Mouse (Mus musculus) intestine, embryonic 15.5 days (tissue): Measurements from ENCODE around the gene Pmp22. TPM values are rescaled to one million over a fixed set of nuclear protein-coding genes. Genes with fewer than 3 reads are reported as not detected.

Source experiments
- ATAC-seq: fragments of 200-750 bp; cut with Nextera tagmentation; 2 replicates; pipeline ENCODE4 v1.8.0; 2017; ENCODE audit warnings: moderate TSS enrichment, moderate library complexity
- H3K27ac ChIP-seq: fragments of 300-500 bp; sonication (generic); 2 replicates; pipeline ENCODE4 v1.5.1; 2015; ENCODE audit warnings: mild to moderate bottlenecking, inconsistent platforms
- H3K27me3 ChIP-seq: fragments of 300-500 bp; sonication (generic); replicated peaks from 2 replicates; pipeline ENCODE4 v1.6.1; 2015; ENCODE audit warnings: inconsistent platforms
- H3K36me3 ChIP-seq: fragments of 300-500 bp; sonication (generic); 2 replicates; pipeline ENCODE4 v1.6.1; 2015; ENCODE audit warnings: inconsistent platforms
- H3K4me1 ChIP-seq: fragments of 300-500 bp; sonication (generic); replicated peaks from 2 replicates; pipeline ENCODE4 v1.6.1; 2015; ENCODE audit warnings: inconsistent platforms
- H3K4me2 ChIP-seq: fragments of 300-500 bp; sonication (generic); replicated peaks from 2 replicates; pipeline ENCODE4 v1.6.1; 2015; ENCODE audit warnings: mild to moderate bottlenecking, inconsistent platforms
- H3K4me3 ChIP-seq: fragments of 300-500 bp; sonication (generic); replicated peaks from 2 replicates; pipeline ENCODE4 v1.5.1; 2015; ENCODE audit warnings: inconsistent platforms
- H3K9ac ChIP-seq: fragments of 300-500 bp; sonication (generic); 2 replicates; pipeline ENCODE4 v1.6.1; 2015; ENCODE audit warnings: inconsistent platforms
- H3K9me3 ChIP-seq: fragments of 300-500 bp; sonication (generic); 2 replicates; pipeline ENCODE4 v1.6.1; 2016; ENCODE audit warnings: inconsistent platforms
- WGBS: fragments of 180-500 bp; shearing (Covaris S2); methylation state at CpG from one replicate; pipeline ENCODE4 v1.1.7; 2015; 5-methylcytosine and 5-hydroxymethylcytosine counted together
- polyA plus RNA-seq: library from polyadenylated mRNA; unstranded; fragments of >200 nt; fragmentation: Nextera tagmentation; extraction: Ambion mirVana; gene quantifications from 2 replicates; pipeline ENCODE4 v1.2.1, GENCODE M21; 2015

Gene Pmp22
- polyA plus RNA-seq, 1 experiment from 2014 or later, result 115 TPM

DNA sequence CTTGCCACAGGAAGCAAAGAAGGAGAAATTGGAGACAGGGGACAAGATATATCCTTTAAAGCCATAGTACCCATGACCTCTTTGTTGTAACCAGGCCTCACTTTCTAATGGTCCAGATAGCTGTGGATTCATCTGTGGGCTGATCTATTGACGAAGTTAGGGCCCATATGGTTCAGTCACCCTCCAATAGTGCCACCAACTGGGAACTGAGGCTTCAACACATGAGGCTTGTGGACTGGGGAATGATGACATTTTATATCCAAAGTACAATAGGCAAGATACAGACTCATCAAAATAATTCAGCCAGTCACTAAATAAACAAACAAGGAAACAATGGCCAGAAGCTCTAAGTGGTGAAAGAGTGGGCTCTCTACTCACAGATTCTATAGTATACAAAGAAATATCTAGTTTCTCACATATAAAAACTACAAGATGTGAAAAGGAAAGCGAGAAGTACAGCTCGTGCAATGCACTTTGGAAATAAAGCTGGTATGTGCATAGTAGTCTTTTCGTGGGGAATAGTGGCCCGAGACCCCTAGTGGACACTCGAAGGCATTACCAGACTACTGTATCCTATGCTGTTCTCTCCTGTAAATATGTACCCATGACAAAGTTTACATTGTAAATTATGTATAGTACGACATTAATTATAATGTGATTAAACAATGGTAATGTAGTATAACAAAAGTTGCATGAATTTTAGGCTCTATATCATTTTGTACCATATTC is 36.1 kb downstream of the Pmp22 start:
- Histone ChIP-seq H3K36me3 (no peaks in the 10 kb centered on the region), H3K9me3 (no peaks in the 10 kb centered on the region), H3K4me1 (0 out of 2 replicates have a peak, but pooled peaks cover 5% of the 10 kb centered on the region), H3K4me3 (no peak overlapping the region), H3K9ac (no peak overlapping the region), H3K27me3 (no peaks in the 10 kb centered on the region), H3K27ac (no peak overlapping the region), H3K4me2 (no peak overlapping the region)
- no peak for ATAC-seq
- WGBS, result 58% methylated on average over 7 of the region's 7 CpGs

DNA sequence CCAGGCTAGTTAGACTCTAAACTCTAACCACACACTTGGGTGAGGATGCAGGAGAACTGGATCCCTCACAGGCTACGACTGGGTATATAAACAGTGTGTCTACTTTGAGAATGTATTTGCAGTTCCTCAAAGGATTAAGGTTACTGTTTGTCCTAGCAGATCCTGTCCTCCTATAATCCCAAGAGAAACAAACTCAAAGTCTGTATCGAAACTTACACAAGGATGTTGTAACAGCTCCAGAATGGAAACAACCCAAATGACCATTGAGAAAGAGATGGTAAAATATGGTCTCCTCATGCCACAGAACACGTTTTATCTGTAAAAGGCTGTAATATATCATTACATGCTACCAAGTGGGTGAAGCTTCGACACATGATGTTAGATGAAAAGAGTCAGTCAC is 39.0 kb downstream of the Pmp22 start:
- no peaks in the 10 kb centered on the region for H3K9me3 ChIP-seq
- no peak overlapping the region for H3K4me2 ChIP-seq
- H3K36me3 ChIP-seq, result no peaks in the 10 kb centered on the region
- H3K4me3 ChIP-seq, result no peak overlapping the region
- no peak overlapping the region for H3K27ac ChIP-seq
- H3K9ac ChIP-seq, result no peak overlapping the region
- 0 out of 2 replicates have a peak, but pooled peaks cover 5% of the 10 kb centered on the region for H3K4me1 ChIP-seq
- H3K27me3 ChIP-seq, result no peaks in the 10 kb centered on the region
- WGBS, result 41% methylated on average over 4 of the region's 4 CpGs
- no peak for ATAC-seq

- Histone ChIP-seq H3K27me3 (no peaks in the 10 kb centered on the region), H3K9ac (no peak overlapping the region), H3K4me3 (no peak overlapping the region), H3K27ac (peak overlapping the region; percentile 10; the same call in 1 of the 2 replicates), H3K4me1 (0 out of 2 replicates have a peak, but pooled peaks cover 5% of the 10 kb centered on the region), H3K9me3 (no peaks in the 10 kb centered on the region), H3K36me3 (no peaks in the 10 kb centered on the region), H3K4me2 (peak overlapping the region; percentile 17)
- ATAC-seq, result peak; percentile 76
- 14% methylated on average over 9 of the region's 9 CpGs for WGBS
Measured at GRCm38 (mm10) chr11:63168551-63169258, 39.9 kb downstream of the Pmp22 start.

- ATAC-seq, result no peak
- Histone ChIP-seq H3K4me2 (no peak overlapping the region), H3K36me3 (no peaks in the 10 kb centered on the region), H3K27me3 (no peaks in the 10 kb centered on the region), H3K9me3 (no peaks in the 10 kb centered on the region), H3K4me3 (no peak overlapping the region), H3K4me1 (0 out of 2 replicates have a peak, but pooled peaks cover 5% of the 10 kb centered on the region), H3K27ac (no peak overlapping the region), H3K9ac (no peak overlapping the region)
- 49% methylated on average over 1 of the region's 1 CpGs for WGBS
Measured at GRCm38 (mm10) chr11:63171977-63172376, 43.2 kb downstream of the Pmp22 start.

- no peak for ATAC-seq
- H3K9me3 ChIP-seq, result no peaks in the 10 kb centered on the region
- H3K4me3 ChIP-seq, result no peak overlapping the region
- WGBS, result 78% methylated on average over 5 of the region's 5 CpGs
- no peak overlapping the region for H3K9ac ChIP-seq
- 0 out of 2 replicates have a peak, but pooled peaks cover 5% of the 10 kb centered on the region for H3K4me1 ChIP-seq
- no peaks in the 10 kb centered on the region for H3K27me3 ChIP-seq
- H3K36me3 ChIP-seq, result no peaks in the 10 kb centered on the region
- H3K27ac ChIP-seq, result no peak overlapping the region
- H3K4me2 ChIP-seq, result no peak overlapping the region
Measured at GRCm38 (mm10) chr11:63173604-63174003, 44.8 kb downstream of the Pmp22 start.

DNA sequence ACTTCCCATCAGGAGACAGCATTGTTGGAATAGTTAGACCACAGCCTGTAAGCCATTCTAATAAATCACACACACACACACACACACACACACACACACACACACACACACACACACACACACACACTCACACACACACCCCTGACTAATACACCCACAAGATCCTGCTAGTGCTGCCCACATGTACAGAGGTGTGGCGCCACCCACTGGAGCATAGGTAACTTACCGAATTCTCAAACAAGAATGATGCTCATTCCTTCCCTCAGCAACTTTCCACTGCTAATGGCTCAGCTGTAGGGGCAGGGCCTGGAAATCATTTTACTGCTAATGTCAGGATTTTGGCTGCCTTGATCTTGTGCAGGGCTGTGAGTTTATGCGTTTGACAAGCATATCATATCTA is 46.5 kb downstream of the Pmp22 start:
- no peaks in the 10 kb centered on the region for H3K36me3 ChIP-seq
- no peak overlapping the region for H3K4me3 ChIP-seq
- H3K27ac ChIP-seq, result no peak overlapping the region
- H3K27me3 ChIP-seq, result no peaks in the 10 kb centered on the region; the same call in 1 of the 2 replicates
- H3K4me1 ChIP-seq, result no peaks in the 10 kb centered on the region
- WGBS, result 36% methylated on average over 3 of the region's 3 CpGs
- ATAC-seq, result peak; percentile 28; the same call in 1 of the 2 replicates
- H3K4me2 ChIP-seq, result no peak overlapping the region
- no peaks in the 10 kb centered on the region for H3K9me3 ChIP-seq
- no peak overlapping the region for H3K9ac ChIP-seq

- Histone ChIP-seq H3K4me3 (no peak overlapping the region), H3K36me3 (no peaks in the 10 kb centered on the region), H3K27ac (no peak overlapping the region), H3K9me3 (no peaks in the 10 kb centered on the region), H3K9ac (no peak overlapping the region), H3K4me1 (no peaks in the 10 kb centered on the region), H3K27me3 (no peaks in the 10 kb centered on the region; the same call in 1 of the 2 replicates), H3K4me2 (no peak overlapping the region)
- 80% methylated on average over 7 of the region's 7 CpGs for WGBS
- ATAC-seq, result no peak
Measured at GRCm38 (mm10) chr11:63176416-63176815, 47.6 kb downstream of the Pmp22 start.

GRCm38 (mm10) chr11:63180262-63181101 is 51.7 kb downstream of the Pmp22 start:
- no peak overlapping the region for H3K4me3 ChIP-seq
- 73% methylated on average over 7 of the region's 7 CpGs for WGBS
- H3K9ac ChIP-seq, result no peak overlapping the region

GRCm38 (mm10) chr11:63188803-63189202 is 60.0 kb downstream of the Pmp22 start:
- H3K4me2 ChIP-seq, result no peak overlapping the region
- ATAC-seq, result 0 out of 2 replicates have a peak, but pooled peaks have one; percentile 47
- no peaks in the 10 kb centered on the region for H3K9me3 ChIP-seq
- H3K27me3 ChIP-seq, result no peaks in the 10 kb centered on the region
- H3K4me3 ChIP-seq, result no peak overlapping the region
- no peaks in the 10 kb centered on the region for H3K36me3 ChIP-seq
- WGBS, result 55% methylated on average over 7 of the region's 7 CpGs
- H3K4me1 ChIP-seq, result no peaks in the 10 kb centered on the region
- 0 out of 2 replicates have a peak overlapping the region, but pooled peaks have one; percentile 37 for H3K27ac ChIP-seq
- no peak overlapping the region for H3K9ac ChIP-seq

More at GRCm38 (mm10) chr11:63180262-63181101, 51.7 kb downstream of the Pmp22 start:
- no peak overlapping the region for H3K27ac ChIP-seq
- no peaks in the 10 kb centered on the region for H3K9me3 ChIP-seq
- H3K4me2 ChIP-seq, result no peak overlapping the region
- ATAC-seq, result no peak
- H3K36me3 ChIP-seq, result no peaks in the 10 kb centered on the region
- peaks cover 3% of the 10 kb centered on the region; the same call in 1 of the 2 replicates for H3K4me1 ChIP-seq
- no peaks in the 10 kb centered on the region; the same call in 1 of the 2 replicates for H3K27me3 ChIP-seq

GRCm38 (mm10) chr11:63198070-63198469 is 69.3 kb downstream of the Pmp22 start:
- no peaks in the 10 kb centered on the region for H3K27me3 ChIP-seq
- H3K27ac ChIP-seq, result no peak overlapping the region
- no peak overlapping the region for H3K4me3 ChIP-seq
- H3K4me2 ChIP-seq, result no peak overlapping the region
- H3K36me3 ChIP-seq, result no peaks in the 10 kb centered on the region
- ATAC-seq, result no peak
- H3K9ac ChIP-seq, result no peak overlapping the region
- H3K4me1 ChIP-seq, result no peaks in the 10 kb centered on the region
- no peaks in the 10 kb centered on the region; the same call in 1 of the 2 replicates for H3K9me3 ChIP-seq
- WGBS, result 57% methylated on average over 4 of the region's 4 CpGs

DNA sequence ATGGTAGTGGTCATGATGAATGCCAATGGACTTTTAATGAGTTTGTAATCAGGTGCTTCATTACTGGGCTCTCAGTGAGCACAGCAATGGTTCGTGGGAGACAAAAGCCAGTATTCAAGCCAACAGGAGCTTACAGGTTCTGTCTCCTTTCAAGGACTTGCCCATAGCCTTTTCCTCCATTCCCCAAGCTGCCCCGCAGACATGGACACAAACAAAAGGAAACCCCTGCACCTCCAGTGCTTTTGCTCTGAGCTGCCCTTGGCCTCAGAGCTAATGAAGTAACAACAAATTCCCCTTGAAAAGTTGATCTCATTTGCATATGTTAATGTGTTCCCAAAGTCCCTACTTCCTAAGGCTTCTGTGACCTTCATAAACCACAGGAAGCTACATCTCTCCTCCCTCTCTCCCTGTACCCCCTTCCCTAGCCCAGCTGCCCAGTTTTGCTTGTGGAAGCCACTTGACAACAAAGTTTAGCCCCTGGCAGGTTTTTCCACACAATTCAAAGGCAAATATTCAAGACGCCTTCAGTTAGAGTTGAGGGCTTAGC is 73.3 kb downstream of the Pmp22 start:
- no peaks in the 10 kb centered on the region for H3K4me1 ChIP-seq
- no peaks in the 10 kb centered on the region; the same call in 1 of the 2 replicates for H3K9me3 ChIP-seq
- no peaks in the 10 kb centered on the region for H3K36me3 ChIP-seq
- H3K27ac ChIP-seq, result no peak overlapping the region
- no peak for ATAC-seq
- no peak overlapping the region for H3K4me3 ChIP-seq
- H3K27me3 ChIP-seq, result no peaks in the 10 kb centered on the region
- H3K9ac ChIP-seq, result no peak overlapping the region
- H3K4me2 ChIP-seq, result no peak overlapping the region
- WGBS, result 82% methylated on average over 3 of the region's 3 CpGs
